Mouse (Mus musculus): ENCODE data around the gene 1700016D06Rik.
"Not testable (repeated sequence)": the region's sequence is repeated elsewhere in the genome, so short reads cannot be mapped to it uniquely, and the experiment has no call there.

1700016D06Rik gene

GRCm38 (mm10) chr8:11701428-11701827 lies 565 bp upstream of the 1700016D06Rik start:
- DNase-seq (ENCODE audit: low spot score in 2 of 2), result no peak

- DNase-seq (ENCODE audit: low spot score in 2 of 2), result peak; percentile 49 to 62
Measured at GRCm38 (mm10) chr8:11700060-11701032, 517 bp downstream of the 1700016D06Rik start.

- no peak for DNase-seq (ENCODE audit: low spot score in 2 of 2)
Measured at GRCm38 (mm10) chr8:11699442-11700001, 1.3 kb downstream of the 1700016D06Rik start.

GRCm38 (mm10) chr8:11697467-11697866 lies 3.4 kb downstream of the 1700016D06Rik start:
- DNase-seq (ENCODE audit: low spot score in 2 of 2), result no peak

- DNase-seq (ENCODE audit: low spot score in 2 of 2), result no peak
Measured at GRCm38 (mm10) chr8:11696176-11696575, 4.7 kb downstream of the 1700016D06Rik start.

- DNase-seq (ENCODE audit: low spot score in 2 of 2), result no peak
Measured at GRCm38 (mm10) chr8:11693972-11694371, 6.9 kb downstream of the 1700016D06Rik start.

- DNase-seq (ENCODE audit: low spot score in 2 of 2), result no peak
Measured at GRCm38 (mm10) chr8:11692455-11692854, 8.4 kb downstream of the 1700016D06Rik start.

GRCm38 (mm10) chr8:11691761-11692160 lies 9.1 kb downstream of the 1700016D06Rik start:
- no peak for DNase-seq (ENCODE audit: low spot score in 2 of 2)

- no peak for DNase-seq (ENCODE audit: low spot score in 2 of 2)
Measured at GRCm38 (mm10) chr8:11691284-11691683, 9.6 kb downstream of the 1700016D06Rik start.

GRCm38 (mm10) chr8:11689945-11690344 lies 10.9 kb downstream of the 1700016D06Rik start:
- no peak for DNase-seq (ENCODE audit: low spot score in 2 of 2)

- DNase-seq (ENCODE audit: low spot score in 2 of 2), result no peak
Measured at GRCm38 (mm10) chr8:11687251-11687650, 13.6 kb downstream of the 1700016D06Rik start.

- DNase-seq (ENCODE audit: low spot score in 2 of 2), result no peak
Measured at GRCm38 (mm10) chr8:11684558-11684957, 16.3 kb downstream of the 1700016D06Rik start.

- DNase-seq (ENCODE audit: low spot score in 2 of 2), result no peak
Measured at GRCm38 (mm10) chr8:11668308-11668707, 32.6 kb downstream of the 1700016D06Rik start.

GRCm38 (mm10) chr8:11666023-11666716 lies 34.7 kb downstream of the 1700016D06Rik start:
- not testable (repeated sequence) for DNase-seq (ENCODE audit: low spot score in 2 of 2)

GRCm38 (mm10) chr8:11661969-11662368 lies 38.9 kb downstream of the 1700016D06Rik start:
- DNase-seq (ENCODE audit: low spot score in 2 of 2), result no peak

GRCm38 (mm10) chr8:11650021-11650420 lies 50.8 kb downstream of the 1700016D06Rik start:
- DNase-seq (ENCODE audit: low spot score in 2 of 2), result no peak

GRCm38 (mm10) chr8:11643123-11643522 lies 57.7 kb downstream of the 1700016D06Rik start:
- DNase-seq (ENCODE audit: low spot score in 2 of 2), result no peak

GRCm38 (mm10) chr8:11640606-11641005 lies 60.3 kb downstream of the 1700016D06Rik start:
- DNase-seq (ENCODE audit: low spot score in 2 of 2), result no peak

- no peak for DNase-seq (ENCODE audit: low spot score in 2 of 2)
Measured at GRCm38 (mm10) chr8:11637531-11637930, 63.3 kb downstream of the 1700016D06Rik start.

- peak; percentile 74 to 81 for DNase-seq (ENCODE audit: low spot score in 2 of 2)
Measured at GRCm38 (mm10) chr8:11636324-11637057, 64.4 kb downstream of the 1700016D06Rik start.

- DNase-seq (ENCODE audit: low spot score in 2 of 2), result peak; percentile 94 to 96
Measured at GRCm38 (mm10) chr8:11635611-11636081, 65.2 kb downstream of the 1700016D06Rik start, which contains the start of gene Ankrd10. Ankrd10 (minus strand) TSS chr8:11635757.
